Mouse (Mus musculus) G1E-ER4 (cell line): ENCODE data around the gene Mettl26. TPM values are rescaled to one million over a fixed set of nuclear protein-coding genes. Genes with fewer than 3 reads are reported as not detected.

Experiments
- GATA1 ChIP-seq: IDR thresholded peaks from one replicate; pipeline ENCODE4 v1.8.0; 2012; ENCODE audit warnings: low read length, inconsistent platforms
- polyA plus RNA-seq: library from polyadenylated mRNA; stranded (reverse); fragments of >175 nt; gene quantifications from 2 replicates; pipeline ENCODE4 v1.2.3, GENCODE M21; 2012

Mettl26 gene
- 67.3 and 82.1 TPM in 2 replicates for polyA plus RNA-seq

- no peak for TF ChIP-seq GATA1
These were observed at the start of gene Mettl26 for GRCm38 (mm10) chr17:25874721-25875170. TSS of gene Mettl26 (plus strand) at chr17:25875074.

GRCm38 (mm10) chr17:25825311-25825710, 49.6 kb upstream of the Mettl26 start:
- TF ChIP-seq GATA1: no peak

- TF ChIP-seq GATA1: no peak
These were observed 48.8 kb upstream of the Mettl26 start for GRCm38 (mm10) chr17:25825984-25826570.

GRCm38 (mm10) chr17:25827011-25827410, 47.9 kb upstream of the Mettl26 start:
- TF ChIP-seq GATA1: no peak

- no peak for TF ChIP-seq GATA1
These were observed 47.2 kb upstream of the Mettl26 start for GRCm38 (mm10) chr17:25827546-25828222.

- TF ChIP-seq GATA1: no peak
These were observed 46.7 kb upstream of the Mettl26 start for GRCm38 (mm10) chr17:25828223-25828594.

GRCm38 (mm10) chr17:25828712-25829557, 45.9 kb upstream of the Mettl26 start, which contains the start of gene Jmjd8:
TSS of gene Jmjd8 (plus strand) at chr17:25828867.
- no peak for TF ChIP-seq GATA1

- TF ChIP-seq GATA1: no peak
These were observed 45.3 kb upstream of the Mettl26 start for GRCm38 (mm10) chr17:25829558-25830017.

GRCm38 (mm10) chr17:25830200-25830753, 44.6 kb upstream of the Mettl26 start:
- TF ChIP-seq GATA1: no peak

GRCm38 (mm10) chr17:25830806-25831431, 44.0 kb upstream of the Mettl26 start:
- no peak for TF ChIP-seq GATA1

DNA sequence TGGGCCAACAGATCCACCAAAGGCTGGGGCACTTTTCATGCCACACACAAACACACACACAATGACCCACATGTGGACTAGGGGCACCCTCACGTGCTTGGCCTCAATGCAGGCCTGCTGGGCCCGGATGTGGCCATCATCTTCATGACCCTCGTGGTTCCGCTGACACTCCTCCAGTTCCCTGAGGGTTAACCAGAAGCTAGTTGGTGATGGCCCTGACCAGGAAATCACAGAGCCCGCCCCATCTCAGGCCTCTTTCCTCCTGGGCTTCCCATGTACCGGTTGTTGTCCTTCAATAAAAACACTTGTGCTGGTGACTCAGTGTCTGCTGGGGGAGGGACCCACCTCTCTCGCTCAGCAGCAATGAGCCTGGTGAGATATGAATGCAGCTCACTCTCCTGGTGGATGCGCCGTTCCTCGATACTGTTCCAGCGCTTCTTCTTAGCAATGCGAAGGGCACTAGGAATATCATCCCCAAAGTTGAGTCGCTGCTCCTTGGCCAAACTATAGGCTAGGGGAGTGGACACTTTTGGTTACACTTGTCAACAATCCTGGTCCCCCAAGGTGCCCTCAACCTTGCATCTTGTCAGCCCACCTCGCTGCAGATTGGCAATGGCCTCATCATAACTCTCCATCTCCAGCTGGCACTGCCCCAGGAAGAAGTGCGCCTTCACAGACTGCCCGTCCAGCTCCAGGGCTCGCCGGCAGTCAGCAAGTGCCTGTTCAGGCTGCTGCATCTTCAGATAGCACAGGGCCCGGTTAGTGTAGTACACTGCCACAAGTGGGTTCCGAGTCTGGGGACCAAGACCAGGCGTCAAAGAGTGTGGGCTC, 43.2 kb upstream of the Mettl26 start:
- TF ChIP-seq GATA1: no peak

DNA sequence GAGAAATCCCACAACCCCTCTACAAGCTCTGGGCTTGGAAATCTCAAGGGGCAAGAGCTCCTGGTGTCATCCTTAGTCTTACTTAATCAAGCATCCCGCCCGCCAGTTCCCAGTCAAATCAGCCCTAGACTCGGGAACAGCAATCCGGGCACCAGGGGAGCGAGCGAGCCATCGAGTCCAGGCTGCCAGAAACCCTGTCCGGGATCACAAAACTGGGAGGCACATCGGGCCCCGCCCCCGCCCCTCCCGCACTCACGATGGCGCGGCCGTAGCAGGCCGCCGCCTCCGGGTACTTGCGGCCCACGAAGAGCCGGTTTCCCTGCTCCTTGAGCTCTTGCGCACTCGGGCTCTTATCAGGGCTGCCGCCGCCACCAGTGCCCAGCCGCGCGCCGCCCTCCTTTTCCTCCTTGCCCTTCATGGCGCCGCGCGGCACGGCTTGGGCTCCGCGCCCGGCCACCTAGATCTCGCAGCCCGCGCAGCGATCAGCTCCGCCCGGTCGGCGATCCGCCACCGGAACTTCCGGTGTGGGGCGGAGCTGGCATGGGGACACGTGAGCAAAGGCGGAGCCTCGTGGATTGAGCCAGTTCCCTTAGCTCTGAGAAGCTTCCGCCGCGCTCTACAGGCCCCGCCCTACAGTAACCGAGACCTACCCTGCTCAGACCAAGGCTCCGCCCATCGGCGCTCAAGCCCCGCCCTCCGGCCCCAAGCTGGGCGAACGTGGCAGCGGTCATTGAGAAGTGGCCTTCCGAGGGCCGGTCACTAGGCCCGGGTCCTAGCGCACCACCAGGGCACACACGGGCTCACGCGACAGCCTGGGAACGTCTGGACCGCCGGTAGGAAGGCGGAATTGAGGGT, 42.2 kb upstream of the Mettl26 start:
- TF ChIP-seq GATA1: no peak

DNA sequence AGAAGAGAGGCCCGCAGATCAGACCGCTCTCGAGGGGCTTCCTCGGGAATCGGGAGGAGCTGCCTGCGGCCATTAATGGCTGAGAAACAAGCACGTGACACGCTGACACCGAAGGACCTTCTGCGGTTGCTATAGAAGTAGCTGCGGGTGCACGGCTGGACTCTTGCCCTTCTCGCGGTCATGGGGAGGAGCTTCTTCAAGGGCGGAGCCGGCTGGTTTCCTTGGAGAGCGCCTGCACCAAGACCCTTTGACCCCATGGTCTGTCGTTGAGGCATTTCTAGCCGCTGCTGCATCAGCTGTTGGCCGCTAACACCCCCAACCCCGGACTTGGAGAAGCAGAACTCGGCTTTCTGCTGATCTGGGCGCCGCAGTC, 41.6 kb upstream of the Mettl26 start, which contains the start of gene Stub1:
Stub1 (minus strand) TSS at position 114 of the 373 bp plus-strand sequence.
- TF ChIP-seq GATA1: no peak
